Mouse (Mus musculus) kidney, postnatal 25 days (tissue): ENCODE measurements around the gene Mrto4.
"Not testable (repeated sequence)": the region's sequence is repeated elsewhere in the genome, so short reads cannot be mapped to it uniquely, and the experiment has no call there.

Experiments used
- DNase-seq, 2 experiments: peaks; one replicate each; pipeline ENCODE4 v3.0.0; 2021; ENCODE audit warnings: mixed read lengths in 2 of 2

Gene Mrto4

DNA sequence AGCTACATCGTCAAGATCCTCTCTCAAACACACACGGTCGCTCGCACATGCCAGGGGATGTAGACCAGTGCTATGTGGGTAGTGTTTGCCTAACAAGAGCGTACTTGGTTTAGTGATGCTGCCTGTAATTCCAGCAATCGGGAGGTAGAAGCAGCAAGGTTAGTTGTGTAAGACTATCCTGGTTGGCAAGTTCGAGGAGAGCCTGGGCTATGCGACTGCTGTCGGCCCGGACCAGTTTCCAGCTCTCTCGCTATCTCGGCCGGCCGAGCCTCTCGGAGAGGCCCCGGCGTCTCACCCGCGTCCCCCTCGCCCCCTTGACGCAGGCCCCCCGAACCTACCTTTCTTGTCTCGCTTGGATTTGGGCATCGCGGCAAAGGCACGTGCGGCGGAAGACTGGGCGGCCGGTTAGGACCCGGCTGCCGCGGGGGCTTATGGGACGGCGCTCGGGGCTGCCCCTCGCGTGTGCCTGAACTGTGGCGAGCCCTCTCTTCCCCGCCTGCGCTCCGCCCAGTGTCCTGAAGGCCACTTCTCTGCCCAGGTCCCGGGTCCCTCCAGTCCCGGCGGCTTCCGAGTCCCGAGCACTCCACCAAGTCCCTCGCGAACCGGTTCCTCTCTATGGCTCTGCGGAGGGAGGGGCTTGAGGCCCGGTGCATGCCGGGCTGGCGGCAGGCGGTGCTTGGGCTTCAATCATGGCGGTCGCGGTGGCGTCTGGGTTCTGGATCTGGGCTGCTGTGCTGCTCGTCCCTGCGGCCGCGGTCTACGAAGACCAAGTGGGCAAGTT lies at the start of gene Mrto4, which contains the start of the genes Emc1 and Ubr4:
Gene Mrto4 (minus strand): TSS at position 646 of the 781 bp plus-strand sequence.
Gene Emc1 (plus strand): TSS at position 657 of the 781 bp plus-strand sequence.
Gene Ubr4 (plus strand): TSS at position 679 of the 781 bp plus-strand sequence.
- DNase-seq, result peak; percentile 88 to 93

DNA sequence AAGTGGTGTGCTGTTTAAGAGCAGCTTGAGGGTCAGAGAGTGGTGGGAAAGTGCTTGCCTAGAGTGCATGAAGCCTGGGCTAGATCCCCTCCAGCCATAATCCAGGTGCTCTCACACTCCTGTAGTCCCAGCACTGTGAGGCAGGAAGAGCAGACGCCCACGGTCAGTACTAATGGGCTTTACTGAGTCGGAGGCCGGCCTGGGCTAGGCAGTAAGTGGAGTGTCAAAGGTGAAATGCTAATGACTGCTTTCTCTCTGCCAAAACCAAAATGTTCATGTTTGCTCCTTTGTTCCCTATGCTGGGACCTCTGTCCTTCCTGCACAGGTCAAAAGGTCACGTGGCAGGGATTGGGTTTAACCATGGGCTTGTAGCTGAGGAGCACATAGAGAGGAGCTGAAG lies 48.1 kb upstream of the Mrto4 start:
- DNase-seq, result no peak

DNA sequence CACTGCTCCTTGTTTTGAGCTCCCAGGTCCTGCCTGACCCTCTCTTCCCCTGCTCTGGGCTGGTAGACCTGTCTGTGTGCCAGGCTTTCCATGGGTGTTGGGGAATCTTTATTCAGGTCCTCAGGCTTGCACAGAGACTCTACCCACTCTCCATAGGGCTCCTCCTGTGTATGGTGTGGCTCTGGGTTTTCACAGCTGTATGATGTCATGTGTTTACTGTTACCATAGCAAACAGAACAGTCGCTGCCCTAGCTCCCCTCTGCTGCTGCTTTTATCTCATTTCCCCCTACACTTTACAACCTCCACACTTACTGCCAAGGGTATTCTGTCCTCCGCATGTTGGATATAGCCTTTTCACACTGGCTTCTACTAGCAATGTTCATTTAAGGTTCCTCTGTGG lies 43.1 kb upstream of the Mrto4 start:
- DNase-seq, result no peak

DNA sequence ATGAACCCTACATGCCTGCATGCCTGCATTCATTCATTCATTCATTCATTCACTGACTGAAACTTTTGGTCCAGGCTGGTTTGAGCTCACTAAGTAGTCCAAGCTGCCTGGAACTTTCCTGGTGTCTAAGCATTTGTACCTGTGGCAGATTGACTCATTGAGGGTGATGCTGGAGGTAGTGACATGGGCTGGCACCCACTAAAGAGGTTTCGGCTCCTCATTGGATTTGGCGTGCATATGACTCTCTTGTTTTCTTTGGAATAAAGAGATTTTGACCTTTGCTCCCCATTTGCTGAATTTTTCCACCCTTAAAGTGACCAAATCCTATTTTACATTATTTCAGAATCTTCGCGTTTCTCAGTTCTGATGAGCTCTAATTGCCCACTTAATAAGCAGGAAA lies 37.2 kb upstream of the Mrto4 start:
- DNase-seq, result no peak

- no peak for DNase-seq
Measured at GRCm38 (mm10) chr4:139386869-139387319, 34.5 kb upstream of the Mrto4 start.

GRCm38 (mm10) chr4:139385841-139386240 lies 33.5 kb upstream of the Mrto4 start:
- not testable (repeated sequence) for DNase-seq

- no peak for DNase-seq
Measured at GRCm38 (mm10) chr4:139382231-139382630, 29.9 kb upstream of the Mrto4 start.

- no peak for DNase-seq
Measured at GRCm38 (mm10) chr4:139381452-139381845, 29.1 kb upstream of the Mrto4 start.

DNA sequence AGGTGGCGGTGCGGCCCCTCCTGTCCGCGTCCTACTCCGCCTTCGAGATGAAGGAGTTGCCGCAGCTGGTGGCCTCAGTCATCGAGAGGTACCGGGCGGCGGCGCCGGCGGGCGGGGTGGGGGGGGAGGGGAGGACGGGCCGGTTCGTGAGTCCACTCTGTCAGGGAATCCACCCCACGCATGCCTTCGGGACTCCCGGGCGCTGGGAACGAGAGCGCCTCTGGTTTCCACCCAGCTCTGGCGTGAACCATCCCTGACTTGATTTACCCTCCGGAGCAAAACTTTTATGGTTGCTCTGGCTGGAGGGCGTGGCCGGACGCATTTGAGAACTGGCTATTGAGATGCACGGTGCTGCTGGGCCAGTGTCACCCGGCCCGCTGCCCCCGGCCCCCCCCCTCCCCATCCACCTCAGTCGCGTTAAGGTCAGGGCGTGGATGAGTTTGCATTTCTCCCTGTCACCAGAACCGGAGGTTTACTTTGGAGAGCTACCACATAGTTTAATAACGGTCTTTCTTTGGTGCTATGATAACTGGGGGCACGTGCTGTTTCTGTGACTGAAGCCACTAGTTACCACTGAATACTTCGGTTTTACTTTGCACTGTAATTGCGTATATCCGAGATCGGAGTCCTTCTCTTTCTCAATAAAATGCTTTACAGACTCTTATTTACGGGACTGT lies 28.5 kb upstream of the Mrto4 start:
- peak in 1 of 2 experiments; percentile 35 for DNase-seq

DNA sequence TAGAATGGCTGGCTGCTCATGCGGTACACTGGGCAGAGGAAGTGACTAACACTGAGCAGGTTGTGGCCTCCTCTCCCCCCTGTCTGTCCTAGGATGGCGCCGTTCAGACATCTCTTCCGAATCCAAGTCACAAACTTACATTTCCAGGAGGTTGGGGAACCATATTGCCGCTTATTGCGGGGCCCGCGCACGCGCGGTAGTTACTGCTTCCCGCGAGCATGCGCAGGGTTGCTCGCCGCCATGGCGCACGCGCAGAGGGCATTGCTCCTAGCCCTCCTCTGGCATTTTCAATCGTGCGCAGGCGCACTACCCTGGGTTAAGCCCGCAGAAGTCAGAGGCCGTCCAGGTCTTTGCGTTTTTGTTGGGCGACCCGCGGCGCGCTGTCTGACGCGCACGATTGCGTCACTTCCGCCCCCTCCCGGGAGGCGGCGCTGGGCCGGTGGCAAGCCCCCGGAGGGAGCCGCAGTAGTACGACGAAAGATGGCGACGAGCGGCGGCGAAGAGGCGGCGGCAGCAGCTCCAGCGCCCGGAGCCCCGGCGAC lies 27.9 kb upstream of the Mrto4 start:
- DNase-seq, result peak; percentile 99 to 100

DNA sequence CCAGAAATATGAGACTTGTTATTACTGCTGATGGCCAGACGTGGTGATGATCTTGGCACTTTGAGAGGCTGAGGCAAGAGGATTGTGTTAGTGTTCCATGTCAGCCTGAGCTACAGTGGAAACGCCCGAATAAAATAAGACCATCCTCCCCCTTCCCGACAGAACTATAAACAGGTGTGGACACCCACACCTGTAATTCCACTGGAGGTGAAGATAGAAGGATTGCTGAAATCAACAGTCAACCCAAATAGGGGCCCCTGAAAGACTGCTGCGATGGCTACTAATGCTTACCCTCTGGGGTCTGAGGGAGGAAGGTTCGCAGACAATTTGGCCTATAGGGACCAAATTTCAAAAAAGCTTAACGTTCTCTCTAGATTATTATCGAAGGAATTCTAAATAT lies 27.3 kb upstream of the Mrto4 start:
- no peak for DNase-seq

DNA sequence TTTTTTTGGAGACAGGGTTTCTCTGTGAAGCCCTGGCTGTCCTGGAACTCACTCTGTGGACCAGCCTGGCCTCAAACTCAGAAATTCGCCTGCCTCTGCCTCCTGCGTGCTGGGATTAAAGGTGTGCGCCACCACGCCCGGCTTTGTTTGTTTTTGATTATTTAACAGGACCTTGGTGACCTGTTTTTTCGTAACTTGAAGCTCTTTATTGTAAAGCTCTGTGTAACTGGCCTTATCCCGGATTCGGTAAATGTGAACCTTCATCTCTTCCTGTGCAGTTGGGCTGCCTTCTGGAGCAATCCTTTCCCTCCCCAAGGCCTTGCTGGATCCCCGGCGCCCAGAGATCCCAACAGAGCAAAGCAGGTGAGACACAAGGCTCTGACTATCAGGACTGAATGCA lies 21.2 kb upstream of the Mrto4 start:
- DNase-seq, result no peak

GRCm38 (mm10) chr4:139373130-139373529 lies 20.8 kb upstream of the Mrto4 start:
- DNase-seq, result peak; percentile 9 to 77

- DNase-seq, result no peak
Measured at GRCm38 (mm10) chr4:139368038-139368437, 15.7 kb upstream of the Mrto4 start.

- peak in 1 of 2 experiments; percentile 30 for DNase-seq
Measured at GRCm38 (mm10) chr4:139367336-139367735, 15.0 kb upstream of the Mrto4 start.

GRCm38 (mm10) chr4:139360761-139361548 lies 8.6 kb upstream of the Mrto4 start:
- DNase-seq, result no peak

DNA sequence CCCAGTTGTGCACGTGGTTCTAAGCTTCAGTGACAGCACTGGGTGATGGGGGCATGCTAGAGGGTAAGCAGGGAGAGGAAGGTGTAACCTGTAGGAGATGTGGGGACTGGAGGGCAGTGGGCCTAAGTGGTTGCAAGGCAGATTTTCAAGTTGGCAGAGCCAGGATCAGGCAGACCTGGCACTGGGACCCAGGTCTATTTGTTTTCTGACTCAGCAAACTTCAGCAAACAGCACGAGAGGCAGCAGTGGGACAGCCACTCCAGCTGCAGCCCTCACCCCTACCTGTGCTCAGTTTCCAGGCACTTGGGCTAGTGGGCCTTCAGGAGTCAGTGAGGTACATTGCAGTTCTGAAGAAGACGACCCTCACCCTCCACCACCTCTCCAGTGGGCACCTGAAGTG lies 4.8 kb upstream of the Mrto4 start:
- DNase-seq, result no peak

- no peak for DNase-seq
Measured at GRCm38 (mm10) chr4:139352832-139353231, 456 bp upstream of the Mrto4 start.

DNA sequence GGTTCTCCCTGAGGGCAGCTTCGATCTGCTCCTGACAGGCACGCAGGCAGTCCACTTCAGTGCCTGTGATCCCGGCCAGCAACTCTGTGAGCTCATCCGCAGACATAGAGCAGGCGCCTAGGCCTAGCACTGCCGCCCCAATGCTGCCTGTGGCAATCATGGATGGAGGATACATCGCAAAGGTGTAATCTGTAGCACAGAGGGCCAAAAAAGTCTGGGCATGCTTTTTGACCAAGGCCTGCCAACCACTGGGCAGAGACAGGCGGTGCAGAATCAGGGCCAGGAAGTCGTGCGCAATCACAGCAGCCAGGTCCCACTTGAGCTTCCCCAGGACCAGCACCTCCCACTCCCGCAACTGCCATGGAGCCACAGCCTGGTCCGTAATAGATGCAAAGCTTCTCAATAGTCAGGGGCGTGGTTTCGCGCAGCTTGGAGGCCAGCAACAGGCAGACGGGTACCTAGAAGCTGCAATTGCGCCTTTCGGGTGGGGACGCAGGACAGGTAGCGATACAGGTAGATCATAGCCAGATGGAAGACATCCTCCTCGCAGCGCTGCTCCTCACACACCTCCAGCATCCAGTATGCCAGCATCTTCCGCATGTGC lies 6.9 kb downstream of the Mrto4 start:
- no peak for DNase-seq

DNA sequence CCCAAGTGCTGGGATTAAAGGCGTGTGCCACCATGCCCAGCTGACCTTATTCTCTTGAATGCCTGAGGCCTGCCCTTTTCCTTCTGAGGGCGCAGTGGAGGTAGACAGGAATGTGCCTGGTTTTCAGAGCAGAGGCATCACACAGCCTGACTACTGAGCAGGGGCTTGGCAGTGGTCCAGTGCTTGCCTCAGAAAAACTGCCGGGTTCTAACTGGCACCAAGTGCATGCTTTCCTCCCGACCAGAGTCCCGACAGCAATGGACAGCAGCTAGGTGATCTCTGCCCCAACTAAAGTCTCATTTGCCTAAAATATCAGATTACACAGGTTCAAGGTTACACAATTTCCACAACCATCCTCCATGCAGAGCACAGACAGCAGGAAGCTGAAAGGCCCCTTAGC lies 8.7 kb downstream of the Mrto4 start:
- peak; percentile 84 to 89 for DNase-seq

DNA sequence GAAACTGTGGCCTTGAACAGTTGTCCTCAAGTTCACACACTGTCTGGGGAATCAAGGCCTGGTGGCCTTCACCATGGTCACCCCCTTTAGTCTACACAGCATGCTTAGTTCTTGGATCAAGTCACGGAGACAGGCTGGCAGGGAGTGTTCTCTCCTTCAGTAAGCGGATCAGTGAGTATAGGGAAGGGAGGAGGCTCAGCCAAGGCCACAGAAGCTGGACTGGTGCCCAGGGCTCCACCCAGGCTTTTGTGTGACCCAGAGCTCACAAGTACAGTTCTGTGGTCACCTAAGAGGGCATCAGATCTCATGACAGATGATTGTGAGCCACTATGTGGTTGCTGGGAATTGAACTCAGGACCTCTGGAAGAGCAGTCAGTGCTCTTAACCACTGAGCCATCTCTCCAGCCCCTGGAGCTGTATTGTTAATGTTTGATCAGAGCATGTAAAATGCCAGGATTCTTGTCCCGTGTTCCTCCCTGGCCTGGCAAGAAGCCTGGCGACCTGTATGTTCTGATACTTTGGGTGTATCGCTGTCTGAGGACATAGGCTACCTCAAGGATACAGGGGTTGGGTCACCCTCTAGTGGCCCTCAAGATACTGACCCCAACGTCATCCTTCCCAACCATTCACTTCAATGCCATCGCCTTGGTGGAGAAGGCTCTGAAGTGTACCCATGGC lies 10.7 kb downstream of the Mrto4 start:
- DNase-seq, result peak; percentile 40 to 54

DNA sequence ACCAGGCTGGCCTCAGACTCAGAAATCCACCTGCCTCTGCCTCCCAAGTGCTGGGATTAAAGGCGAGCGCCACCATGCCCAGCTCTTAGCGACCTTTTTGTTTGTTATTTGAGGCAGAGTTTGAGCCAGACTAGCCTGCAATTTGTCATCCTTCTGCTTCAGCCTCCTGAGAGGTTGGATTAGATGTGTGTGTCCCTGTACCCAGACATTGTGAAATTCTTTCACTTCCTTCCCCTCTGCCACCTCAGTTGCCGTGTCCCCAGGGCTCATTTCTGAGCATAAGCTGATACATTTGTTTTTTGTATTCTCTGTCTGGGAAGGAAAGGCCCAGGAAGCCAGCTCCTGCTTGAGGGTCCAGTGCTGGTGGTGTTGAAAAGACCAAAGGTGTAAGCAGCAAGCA lies 11.5 kb downstream of the Mrto4 start:
- no peak for DNase-seq
